Mouse (Mus musculus): ENCODE results near the gene Stat5b.

The Stat5b gene

DNA sequence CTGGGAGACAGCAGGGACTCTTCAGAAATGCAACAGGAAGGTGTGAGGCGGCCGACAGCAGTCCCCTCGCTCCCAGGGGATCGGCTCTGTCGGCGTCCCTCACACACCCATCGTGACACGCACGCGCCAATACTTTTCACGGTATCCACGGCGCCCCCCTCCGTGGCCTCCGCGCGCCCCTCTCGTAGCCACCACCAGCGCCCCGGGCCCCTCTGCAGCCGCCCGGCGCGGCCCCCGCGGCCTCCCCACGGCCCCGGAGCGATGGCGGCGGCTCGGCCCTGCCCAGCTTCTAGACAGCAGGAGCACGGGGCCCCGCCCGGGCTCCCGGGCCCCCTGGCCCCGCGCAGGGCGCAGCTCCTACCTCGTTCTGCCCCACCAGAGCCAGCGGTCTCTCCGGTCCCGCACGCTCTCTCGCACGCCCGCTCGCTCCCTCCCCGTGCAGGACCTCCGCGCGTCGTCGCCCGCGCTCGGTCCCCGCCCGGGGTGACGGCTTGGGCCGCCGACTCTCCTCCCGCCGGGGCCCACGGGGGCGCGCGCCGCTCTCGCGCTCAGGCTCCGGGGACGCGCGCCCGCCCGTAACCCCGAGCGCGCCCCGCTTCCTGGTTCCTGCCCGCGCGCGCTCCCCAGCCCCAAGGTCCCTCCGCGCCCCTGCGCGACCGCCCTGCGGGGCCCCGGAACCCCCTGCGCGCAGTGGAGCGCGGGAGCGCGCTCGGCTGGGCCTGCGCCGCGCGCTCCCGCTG, at the start of gene Stat5b:
Gene Stat5b, minus strand, starts transcription at position 687 of the 740 bp plus-strand sequence.
- in situ Hi-C loops (cut with MboI; ENCODE audit: unreplicated experiment in 2 of 2): loop anchor here in 1 of 2 experiments (5.0 to 25.0 kb wide), 2 partner anchors 43 to 88 kb away; partner anchors contain the start of genes Ghdc, Hcrt and Kcnh4

DNA sequence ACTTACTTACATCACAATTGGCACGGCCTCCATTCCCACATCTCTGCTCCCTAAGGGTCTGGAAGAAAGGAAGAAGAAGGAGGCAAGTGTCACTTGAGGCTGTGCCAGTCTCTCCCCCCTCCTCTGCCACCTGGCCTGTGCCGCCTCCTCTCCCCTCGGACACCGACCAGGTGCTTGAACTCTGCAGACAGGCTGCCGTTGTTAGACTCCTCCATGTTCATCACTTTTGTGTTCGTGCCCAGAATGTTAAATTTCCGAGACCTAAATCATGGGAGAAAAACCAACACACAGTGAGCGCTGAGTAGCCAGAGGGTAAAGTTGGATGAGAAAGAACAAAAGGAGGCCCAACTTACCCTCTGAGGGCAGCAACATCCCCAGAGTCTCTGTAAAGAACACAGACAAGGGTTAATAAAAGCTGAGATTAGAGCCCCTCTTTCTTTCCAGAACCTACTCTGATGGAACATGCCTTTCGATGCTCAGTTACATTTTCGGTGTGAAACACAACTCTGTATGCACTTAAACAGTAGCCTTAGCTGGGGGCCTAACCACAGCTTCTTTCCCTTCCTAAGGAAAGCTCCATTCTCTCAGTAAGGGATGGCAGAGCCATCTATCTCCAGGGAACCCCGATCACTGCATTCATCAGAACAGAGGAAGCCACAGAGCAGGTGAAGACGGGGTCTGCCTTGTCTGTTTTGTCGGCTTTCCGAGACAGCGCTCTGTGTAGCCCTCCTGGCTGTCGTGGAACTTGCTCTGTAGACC, 48.1 kb upstream of the Stat5b start:
- in situ Hi-C loops (cut with MboI; ENCODE audit: unreplicated experiment in 2 of 2): loop anchor here in 1 of 2 experiments (10.0 kb wide), 1 partner anchor 544 kb away; the partner anchor contains the start of gene Hap1

DNA sequence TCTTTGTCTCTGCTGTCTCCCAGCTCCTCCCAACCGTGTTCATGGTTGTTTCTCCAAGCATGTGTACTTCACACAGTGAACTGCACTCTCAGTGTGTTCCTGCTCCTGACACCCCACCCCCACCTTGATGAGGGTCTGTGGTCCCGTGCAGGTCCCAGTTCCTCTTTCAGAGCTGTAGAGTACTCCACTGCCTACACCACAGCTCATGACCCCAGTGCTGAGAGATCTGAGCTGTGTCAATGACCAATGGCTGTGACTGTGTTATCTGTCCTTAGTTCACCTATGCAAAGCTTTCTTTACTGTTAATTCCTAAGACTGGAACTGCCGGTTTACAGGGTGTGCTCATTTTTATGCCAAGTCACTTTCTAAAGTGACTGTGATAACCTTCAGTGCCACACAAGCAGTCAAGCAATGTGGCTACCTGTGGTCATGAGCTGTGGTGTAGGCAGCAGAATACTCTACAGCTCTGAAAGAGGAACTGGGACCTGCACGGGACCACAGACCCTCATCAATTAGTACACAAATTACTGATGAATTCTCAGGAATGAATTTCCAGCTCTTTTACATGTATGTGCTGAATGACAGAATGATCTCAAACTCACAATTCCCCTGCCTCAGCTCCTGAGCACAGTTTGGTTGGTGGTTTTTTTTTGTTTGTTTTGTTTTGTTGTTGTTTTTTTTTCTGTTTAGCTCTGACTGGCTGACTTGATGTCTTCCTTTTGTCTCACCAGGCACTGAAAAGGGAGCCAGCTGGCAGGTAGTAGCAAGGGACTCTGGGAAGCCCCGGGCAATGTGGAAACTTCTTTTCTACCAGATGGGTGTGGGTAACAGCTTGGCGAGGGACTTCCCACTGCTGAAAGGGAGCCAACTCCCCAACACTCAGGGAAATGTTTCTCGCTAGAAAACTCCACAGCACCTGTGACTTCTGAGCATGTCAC, 47.0 kb upstream of the Stat5b start:
- in situ Hi-C loops (cut with MboI; ENCODE audit: unreplicated experiment in 2 of 2): loop anchor here in 1 of 2 experiments (10.0 kb wide), 1 partner anchor 543 kb away; the partner anchor contains the start of gene Hap1

DNA sequence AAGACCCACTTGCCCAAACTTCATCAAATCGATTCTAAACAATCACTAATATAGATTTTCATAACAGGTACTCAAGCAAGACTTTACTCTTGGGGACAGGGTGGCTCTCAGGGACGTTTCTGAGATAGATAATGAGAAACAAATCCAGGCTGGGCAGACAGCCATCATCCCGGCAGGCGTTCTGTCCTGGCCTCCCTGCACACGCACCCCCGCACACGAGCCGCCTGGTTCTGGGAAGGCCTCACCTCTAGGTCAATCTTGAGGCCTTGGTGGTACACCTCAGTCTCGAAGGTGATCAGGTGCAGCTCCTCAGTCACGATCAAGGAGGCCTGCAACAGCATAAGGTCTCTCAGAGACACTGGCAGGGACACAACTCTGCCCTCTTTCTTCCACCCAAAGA, 45.6 kb upstream of the Stat5b start:
- in situ Hi-C loops (cut with MboI; ENCODE audit: unreplicated experiment in 2 of 2): loop anchor here in 1 of 2 experiments (10.0 kb wide), 1 partner anchor 541 kb away; the partner anchor contains the start of gene Hap1

DNA sequence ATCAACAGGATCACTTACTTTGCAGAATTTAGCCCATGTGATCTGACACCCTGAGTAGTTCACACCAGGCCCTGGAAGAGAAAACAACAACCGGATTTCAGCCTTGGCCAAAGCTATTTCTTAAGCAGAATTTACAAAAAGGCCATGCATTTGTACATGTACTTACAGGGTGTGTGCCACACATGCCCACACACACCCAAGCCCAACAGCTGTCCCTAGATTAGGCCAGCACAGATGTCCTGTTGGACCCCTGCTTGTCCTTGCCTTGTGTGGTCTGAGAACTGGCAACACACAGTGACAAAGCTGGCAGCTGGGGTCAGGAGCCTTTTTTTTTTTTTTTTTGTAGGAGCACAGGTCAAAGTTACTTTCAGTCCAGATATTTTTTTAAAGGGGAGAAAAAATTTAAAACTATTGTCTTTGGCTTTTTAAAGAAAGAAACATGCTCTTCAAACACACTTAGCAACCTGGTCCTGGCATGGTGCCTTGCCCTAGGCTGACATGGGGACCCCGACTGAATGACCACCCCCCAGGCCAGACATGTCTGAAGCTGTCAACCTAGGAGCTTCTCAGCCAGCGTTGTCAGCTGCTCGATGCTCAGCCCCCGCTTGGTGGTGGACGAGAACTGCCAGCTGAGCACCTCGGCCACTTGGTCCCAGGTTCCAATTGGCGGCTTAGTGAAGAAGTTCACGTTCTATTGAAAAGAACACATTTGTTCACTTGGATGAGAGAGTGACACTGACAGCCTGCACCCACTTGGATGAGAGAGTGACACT, 43.8 kb upstream of the Stat5b start:
- in situ Hi-C loops (cut with MboI; ENCODE audit: unreplicated experiment in 2 of 2): loop anchor here (5.0 to 10.0 kb wide), 3 partner anchors 63 to 540 kb away; partner anchors contain the start of gene Hap1 (in 1 of the 2)

DNA sequence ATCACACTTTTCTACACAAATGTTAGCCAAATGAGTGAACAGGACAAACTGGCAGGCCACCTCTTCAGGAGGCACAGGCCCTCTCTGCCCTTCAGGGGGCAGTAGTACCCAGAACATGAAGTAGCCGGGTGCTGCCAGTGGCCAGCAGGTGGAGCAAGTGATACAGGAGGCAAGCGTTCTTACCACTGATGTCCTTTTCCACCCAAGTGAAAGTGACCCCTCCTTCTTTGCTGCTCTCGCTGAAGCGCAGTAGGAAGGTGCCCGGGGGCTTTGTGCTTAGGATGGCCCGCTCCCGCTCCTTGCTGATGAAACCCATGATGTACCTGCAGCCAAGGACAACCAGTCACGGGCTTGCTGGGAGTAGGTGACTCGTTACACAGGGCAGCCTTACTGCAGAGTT, 43.0 kb upstream of the Stat5b start:
- in situ Hi-C loops (cut with MboI; ENCODE audit: unreplicated experiment in 2 of 2): loop anchor here (5.0 to 10.0 kb wide), 3 partner anchors 64 to 539 kb away; partner anchors contain the start of gene Hap1 (in 1 of the 2)

DNA sequence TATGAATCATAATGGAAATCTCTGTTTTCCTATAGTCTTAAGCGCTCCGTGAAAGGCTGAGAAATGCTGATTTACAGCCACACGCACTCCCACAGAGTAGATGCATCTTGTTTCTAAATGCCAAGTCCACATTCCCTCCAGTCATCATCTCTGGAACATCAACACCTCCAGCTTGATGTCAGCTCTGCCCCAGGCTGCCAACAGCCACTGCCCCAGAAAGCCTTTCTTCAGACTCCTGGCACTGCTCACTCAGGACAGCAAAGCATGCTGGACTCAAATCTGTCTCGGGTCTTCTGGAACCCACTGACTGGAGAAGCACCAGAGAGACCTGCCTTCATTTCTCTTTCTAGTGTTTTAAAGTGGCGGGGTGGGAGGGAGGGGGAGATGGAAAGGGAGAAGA, 41.9 kb upstream of the Stat5b start:
- in situ Hi-C loops (cut with MboI; ENCODE audit: unreplicated experiment in 2 of 2): loop anchor here (5.0 to 10.0 kb wide), 3 partner anchors 65 to 538 kb away; partner anchors contain the start of gene Hap1 (in 1 of the 2)

DNA sequence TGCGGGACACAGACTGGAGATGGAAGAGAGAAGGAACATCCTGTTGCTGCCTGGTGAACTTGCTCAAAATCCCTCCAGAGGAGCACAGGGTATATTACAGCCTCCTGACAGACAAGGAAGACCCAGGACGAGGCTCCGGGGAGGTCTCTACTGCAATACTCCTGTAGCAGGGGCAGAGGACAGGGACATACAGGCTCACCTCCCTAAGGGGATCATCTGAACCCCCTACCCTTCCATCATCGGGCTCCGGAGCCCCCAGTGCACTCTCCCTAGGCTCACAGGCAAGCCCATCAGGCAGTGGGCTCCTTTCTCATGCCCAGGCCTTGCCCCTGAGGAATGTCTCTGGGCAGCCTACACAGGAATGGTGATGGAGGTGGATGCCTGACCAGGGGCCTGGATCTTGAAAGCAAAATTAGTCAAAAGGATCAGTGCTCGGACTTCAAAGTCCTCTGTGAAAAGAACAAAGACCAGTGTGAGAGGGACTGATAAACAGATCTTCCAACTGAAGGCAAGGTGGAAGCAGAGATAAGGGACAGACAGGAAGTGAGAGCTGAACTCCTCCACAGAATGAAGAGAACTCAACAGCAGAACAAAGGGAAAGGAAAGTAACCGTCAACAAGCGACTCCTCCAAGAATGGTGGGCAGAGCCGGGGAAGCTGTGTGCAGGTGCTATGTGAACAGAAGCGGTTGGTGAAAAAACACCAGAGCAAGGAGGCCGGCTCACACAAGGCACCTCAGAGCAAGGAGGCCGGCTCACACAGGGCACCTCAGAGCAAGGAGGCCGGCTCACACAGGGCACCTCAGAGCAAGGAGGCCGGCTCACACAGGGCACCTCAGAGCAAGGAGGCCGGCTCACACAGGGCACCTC, 41.0 kb upstream of the Stat5b start:
- in situ Hi-C loops (cut with MboI; ENCODE audit: unreplicated experiment in 2 of 2): loop anchor here (5.0 to 10.0 kb wide), 3 partner anchors 66 to 537 kb away; partner anchors contain the start of gene Hap1 (in 1 of the 2)

DNA sequence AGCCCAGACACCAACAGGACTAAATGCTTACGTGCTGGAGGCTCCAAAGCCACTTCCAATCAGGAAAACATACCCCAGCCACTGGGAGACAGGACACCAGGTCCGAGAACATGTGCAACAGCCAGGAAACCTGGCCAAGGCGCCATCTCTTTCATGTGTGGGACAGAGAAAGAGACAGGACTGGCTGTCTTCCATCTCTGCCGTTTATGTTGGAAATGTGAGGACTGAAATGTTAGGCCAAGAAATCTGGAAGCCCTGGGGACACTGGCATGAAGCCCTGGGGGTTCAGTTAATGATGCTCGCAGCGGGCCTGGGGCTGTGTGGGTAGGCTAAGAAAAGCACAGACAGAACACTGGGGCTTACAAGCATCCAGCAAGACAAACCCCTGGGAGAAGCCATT, 40.0 kb upstream of the Stat5b start:
- in situ Hi-C loops (cut with MboI; ENCODE audit: unreplicated experiment in 2 of 2): loop anchor here (5.0 to 10.0 kb wide), 3 partner anchors 67 to 536 kb away; partner anchors contain the start of gene Hap1 (in 1 of the 2)

DNA sequence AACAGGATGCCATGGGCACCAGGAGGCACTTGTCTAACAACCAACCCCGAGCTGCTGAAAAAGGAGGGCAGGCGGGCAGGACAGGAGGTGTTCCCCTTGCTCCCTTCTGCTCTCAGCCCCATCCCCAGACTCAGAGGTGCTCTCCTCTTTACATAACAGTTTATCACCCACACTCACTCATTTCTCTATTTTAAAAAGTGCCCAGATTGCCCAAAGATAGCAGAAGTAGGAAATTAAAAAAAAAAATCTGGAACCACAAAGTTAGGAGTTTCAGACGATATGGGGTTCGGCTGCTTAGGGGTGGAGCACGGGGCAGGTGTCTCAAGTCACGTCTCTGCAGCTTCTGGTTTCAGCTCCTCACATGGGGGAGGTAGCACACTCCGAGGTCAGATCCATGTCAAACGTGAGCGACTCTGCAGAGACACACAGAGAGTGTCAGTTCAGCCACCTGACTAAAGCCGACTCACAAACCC, 37.9 kb upstream of the Stat5b start:
- in situ Hi-C loops (cut with MboI; ENCODE audit: unreplicated experiment in 2 of 2): no loop called here

DNA sequence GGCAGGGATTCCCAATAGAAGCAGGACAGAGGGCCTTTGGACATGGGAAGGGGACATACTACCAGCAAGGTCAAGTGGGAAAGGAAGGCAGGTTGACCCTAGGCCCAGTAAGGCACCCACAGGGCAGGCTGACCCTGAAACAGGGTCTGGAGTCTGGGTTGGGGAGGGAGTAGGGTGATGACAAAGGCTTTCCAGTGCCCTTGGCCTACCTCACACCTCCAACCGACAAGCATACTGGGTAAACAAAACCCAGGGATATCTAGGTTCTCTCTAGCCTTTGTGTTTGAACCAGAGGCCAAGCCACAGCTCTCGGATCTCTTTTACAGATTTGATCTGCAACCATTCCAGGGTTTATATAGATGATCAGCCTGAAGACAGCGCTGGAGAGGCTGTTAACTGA, 37.2 kb upstream of the Stat5b start:
- in situ Hi-C loops (cut with MboI; ENCODE audit: unreplicated experiment in 2 of 2): no loop called here

DNA sequence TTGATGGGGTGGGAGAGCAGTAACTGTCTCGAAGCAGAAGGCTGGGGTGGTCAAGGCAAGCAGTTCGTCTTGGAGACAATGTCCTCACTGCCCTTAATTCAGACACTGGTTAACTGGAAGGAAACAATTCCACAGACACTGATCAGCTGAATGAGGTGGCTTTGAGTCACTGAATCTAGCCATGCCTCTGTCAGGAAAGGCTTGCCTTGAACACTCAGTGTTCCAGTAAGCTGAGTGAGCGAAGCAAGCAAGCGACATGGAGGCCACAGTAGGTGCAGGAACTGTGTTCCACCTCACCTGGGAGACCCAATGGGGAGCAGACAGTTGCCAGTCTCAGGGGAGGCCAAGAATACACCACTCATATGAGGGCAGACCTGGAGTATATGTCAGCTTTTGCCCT, 36.7 kb upstream of the Stat5b start:
- in situ Hi-C loops (cut with MboI; ENCODE audit: unreplicated experiment in 2 of 2): no loop called here

DNA sequence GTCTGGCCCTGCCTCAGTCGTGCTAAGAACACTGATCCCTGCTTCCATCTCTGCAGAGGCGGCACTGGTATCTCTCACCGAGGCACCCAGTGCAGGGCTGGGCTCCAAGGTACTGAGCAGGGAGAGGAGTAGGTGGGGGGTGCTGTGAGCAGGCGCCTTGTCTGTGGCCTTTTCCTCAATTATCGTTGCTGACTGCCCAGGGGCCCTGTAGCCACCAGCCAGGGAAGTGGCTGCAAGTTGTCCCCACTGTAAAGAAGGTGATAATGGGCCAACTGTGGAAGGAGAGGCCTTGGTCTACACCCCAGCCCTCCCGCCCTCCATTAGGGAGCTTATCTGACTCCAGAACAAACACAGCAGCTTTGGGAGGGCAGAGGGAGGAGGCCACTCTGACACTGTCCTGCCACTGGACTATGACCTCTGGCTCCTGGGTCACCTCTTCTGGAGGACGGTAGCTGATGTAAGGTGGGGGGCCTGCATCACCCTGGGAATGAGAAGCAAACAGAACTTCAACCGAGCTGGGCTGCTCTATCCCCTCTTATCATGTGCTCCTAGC, 35.7 kb upstream of the Stat5b start:
- in situ Hi-C loops (cut with MboI; ENCODE audit: unreplicated experiment in 2 of 2): no loop called here

DNA sequence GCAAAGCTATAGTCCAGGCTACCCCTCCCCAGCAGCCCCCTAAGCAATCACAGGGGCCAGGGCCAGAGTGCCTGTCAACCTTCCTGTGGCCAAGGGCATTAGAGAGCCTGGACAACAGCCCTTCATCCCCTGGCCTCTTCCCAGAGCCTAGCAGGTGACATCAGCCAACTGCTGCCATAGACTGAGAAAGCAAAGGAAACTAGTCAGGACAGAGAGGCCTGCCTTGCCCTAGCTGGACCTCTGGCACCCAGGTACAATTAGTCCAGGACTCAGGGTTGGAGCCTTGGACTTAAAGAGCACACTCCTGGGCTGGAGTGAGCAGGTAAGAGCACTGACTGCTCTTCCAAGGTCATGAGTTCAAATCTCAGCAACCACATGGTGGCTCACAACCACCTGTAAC, 34.9 kb upstream of the Stat5b start:
- in situ Hi-C loops (cut with MboI; ENCODE audit: unreplicated experiment in 2 of 2): no loop called here

DNA sequence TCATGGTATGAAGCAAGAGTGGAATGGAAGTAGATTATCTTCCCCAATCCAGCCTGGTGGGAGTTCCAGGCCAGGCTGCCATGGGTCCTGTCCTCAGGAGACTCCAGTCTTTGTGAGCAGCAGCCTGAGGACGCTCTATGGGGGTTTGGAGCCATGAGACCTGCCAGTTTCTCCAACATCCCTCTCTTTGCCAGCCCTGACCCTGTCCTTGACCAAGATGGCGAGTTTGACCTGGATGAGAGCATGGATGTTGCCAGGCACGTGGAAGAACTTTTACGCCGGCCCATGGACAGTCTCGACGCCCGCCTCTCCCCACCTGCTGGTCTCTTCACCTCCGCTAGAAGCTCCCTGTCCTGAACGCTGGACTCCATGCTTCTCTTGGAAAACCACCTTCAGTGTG, 33.1 kb upstream of the Stat5b start:
- in situ Hi-C loops (cut with MboI; ENCODE audit: unreplicated experiment in 2 of 2): no loop called here

DNA sequence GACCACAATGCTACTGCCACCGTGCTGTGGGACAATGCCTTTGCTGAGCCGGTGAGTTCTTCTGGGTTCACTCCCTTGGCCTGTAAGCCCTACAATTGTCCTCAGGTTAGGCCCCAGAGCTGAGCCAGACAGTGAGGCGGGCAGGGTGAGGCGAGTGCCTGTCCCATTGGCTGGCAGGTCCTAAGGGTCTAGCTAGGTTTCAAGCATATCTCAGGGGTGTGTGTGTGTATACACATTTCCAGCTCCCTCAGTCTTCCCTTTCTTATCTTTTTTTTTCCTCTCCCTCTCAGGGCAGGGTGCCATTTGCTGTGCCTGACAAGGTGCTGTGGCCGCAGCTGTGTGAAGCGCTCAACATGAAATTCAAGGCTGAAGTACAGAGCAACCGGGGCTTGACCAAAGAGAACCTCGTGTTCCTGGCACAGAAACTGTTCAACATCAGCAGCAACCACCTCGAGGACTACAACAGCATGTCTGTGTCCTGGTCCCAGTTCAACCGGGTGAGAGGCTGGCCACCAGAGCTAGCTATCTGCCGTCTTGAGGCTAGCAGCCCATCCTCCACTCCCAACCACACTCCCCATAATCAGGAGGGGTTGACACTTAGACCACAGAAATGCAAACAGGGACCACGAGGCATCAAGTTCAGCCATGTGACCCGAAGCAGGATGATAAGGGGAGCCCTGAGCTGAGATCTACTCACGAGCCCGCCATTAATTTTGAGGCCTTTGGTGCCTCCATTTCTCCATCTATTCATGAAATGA, 29.0 kb upstream of the Stat5b start:
- in situ Hi-C loops (cut with MboI; ENCODE audit: unreplicated experiment in 2 of 2): no loop called here

DNA sequence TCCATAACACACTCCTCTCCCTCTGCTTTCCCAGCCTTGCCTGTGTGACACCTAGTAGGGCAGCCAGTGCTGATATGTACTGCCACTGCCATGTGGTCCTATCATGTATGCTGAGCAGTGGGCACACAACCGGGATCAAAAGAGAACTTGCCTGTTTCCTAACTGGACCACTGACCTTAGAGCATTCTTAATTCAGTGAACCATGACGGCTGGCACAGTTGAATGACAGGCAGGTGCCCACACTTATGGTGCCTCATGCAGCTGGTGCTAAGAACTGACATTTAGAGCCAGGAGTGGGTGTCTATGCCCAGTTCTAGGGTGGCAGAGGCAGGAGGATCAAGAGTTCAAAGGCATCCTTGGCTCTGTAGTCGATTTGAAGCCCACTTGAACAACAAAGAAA, 25.2 kb upstream of the Stat5b start:
- in situ Hi-C loops (cut with MboI; ENCODE audit: unreplicated experiment in 2 of 2): no loop called here
